Mouse (Mus musculus) cortical plate, adult 2 months (tissue): ENCODE results near the gene Plb1.

Experiments used
- CTCF ChIP-seq: fragments of 200-500 bp; IDR thresholded peaks from 2 replicates; pipeline ENCODE4 v1.5.1; 2011; ENCODE audit warnings: mild to moderate bottlenecking, control low read depth, low read length; ENCODE audit not compliant: insufficient read depth; ENCODE audit errors: extremely low read depth
- POLR2A ChIP-seq: fragments of 200-500 bp; IDR thresholded peaks from 2 replicates; pipeline ENCODE4 v1.6.1; 2011; ENCODE audit warnings: mild to moderate bottlenecking, low read length, control low read depth; ENCODE audit not compliant: insufficient read depth; ENCODE audit errors: extremely low read depth

GRCm38 (mm10) chr5:32217477-32217876 lies 15.0 kb upstream of the Plb1 start:
- TF ChIP-seq CTCF (no peak), POLR2A (no peak)
